Comparison of ENCODE assay signal across 12 mouse cellular contexts in genomic region chr14:122887702-122888479, GRCm38 (mm10).
"Had no signal": no experiment of that assay in that cellular context is flagged by ENCODE, and none has a peak within 500 bp of the region (broad histone marks: within the 10 kb centered on the region; RNA-seq: fewer than 3 reads in every experiment).

No protein-coding gene starts in this region.

- H3K4me2 ChIP-seq: liver, embryonic 11.5 days; liver, embryonic 15.5 days; midbrain, embryonic 13.5 days; stomach, embryonic 15.5 days had no signal

- H3K4me1 ChIP-seq: liver, embryonic 15.5 days had no signal

- H3K27ac ChIP-seq: liver, embryonic 15.5 days; midbrain, embryonic 13.5 days; stomach, embryonic 15.5 days had no signal

- H3K9me3 ChIP-seq: liver, embryonic 15.5 days; midbrain, embryonic 13.5 days; stomach, embryonic 15.5 days had no signal

- DNase-seq: kidney, postnatal 14 days; left cerebral cortex, postnatal 4 days; lung, adult 2 months; lung, postnatal 36 days; right cerebral cortex, postnatal 14 days; thymus, adult 2 months; thymus, postnatal 25 days had no signal

- H3K27me3 ChIP-seq: liver, embryonic 15.5 days; midbrain, embryonic 13.5 days; stomach, embryonic 15.5 days had no signal

- ATAC-seq: lung, postnatal 0 days; midbrain, embryonic 13.5 days had no signal

- H3K4me3 ChIP-seq: liver, embryonic 15.5 days; midbrain, embryonic 13.5 days; stomach, embryonic 15.5 days had no signal

- H3K9ac ChIP-seq: liver, embryonic 15.5 days; midbrain, embryonic 13.5 days; stomach, embryonic 15.5 days had no signal
